27 mouse cellular contexts compared by ENCODE assay signal in the genomic region with DNA sequence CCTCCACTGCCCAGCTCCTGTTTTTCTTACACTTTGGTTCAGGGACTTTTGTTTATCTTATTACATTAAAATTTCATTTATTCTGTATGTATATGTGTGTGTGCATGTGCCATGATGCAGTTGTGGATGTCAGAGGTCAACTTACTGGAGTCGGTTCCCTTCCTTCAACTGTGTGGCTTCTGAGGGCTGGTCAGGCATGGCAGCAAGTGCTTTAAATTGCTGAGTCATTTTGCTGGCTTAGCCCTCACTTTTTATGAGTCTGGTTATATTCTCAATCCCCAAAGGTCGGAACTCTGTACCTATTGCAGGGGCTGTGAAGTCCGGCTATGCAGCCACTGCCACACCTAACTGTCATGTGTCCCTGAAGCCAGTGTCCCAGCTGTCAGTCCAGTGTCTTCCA.
"Had no signal": no experiment of that assay in that cellular context is flagged by ENCODE, and none has a peak within 500 bp of the region (broad histone marks: within the 10 kb centered on the region; RNA-seq: fewer than 3 reads in every experiment).

No protein-coding gene starts in this region.

- H3K9ac ChIP-seq: embryonic facial prominence, embryonic 12.5 days; embryonic facial prominence, embryonic 13.5 days; embryonic facial prominence, embryonic 15.5 days; forebrain, embryonic 12.5 days; forebrain, embryonic 13.5 days; forebrain, embryonic 15.5 days; forebrain, postnatal 0 days had no signal

- H3K4me3 ChIP-seq: embryonic facial prominence, embryonic 10.5 days; embryonic facial prominence, embryonic 12.5 days; embryonic facial prominence, embryonic 13.5 days; embryonic facial prominence, embryonic 15.5 days; erythroblast, embryonic 14.5 days; forebrain, embryonic 10.5 days; forebrain, embryonic 12.5 days; forebrain, embryonic 13.5 days; forebrain, embryonic 15.5 days; gastrocnemius, adult 2 months; heart, adult 2 months; heart, embryonic 10.5 days had no signal

- ATAC-seq: forebrain, embryonic 13.5 days; forebrain, embryonic 14.5 days; forebrain, embryonic 15.5 days; forebrain, embryonic 16.5 days; forebrain, postnatal 0 days had no signal

- DNase-seq: cerebellum, adult 9-11 months; cerebellum, postnatal 10 days; cerebellum, postnatal 14 days; cerebellum, postnatal 25 days; cerebellum, postnatal 36 days; embryo, embryonic 11 days; forebrain, postnatal 0 days; gastrocnemius, adult 2 months; gastrocnemius, postnatal 10 days; gastrocnemius, postnatal 14 days; gastrocnemius, postnatal 25 days; gastrocnemius, postnatal 36 days; heart, adult 11 months; heart, adult 18-20 months; heart, adult 2 months had no signal

- H3K9me3 ChIP-seq: embryonic facial prominence, embryonic 10.5 days; embryonic facial prominence, embryonic 12.5 days; embryonic facial prominence, embryonic 13.5 days; embryonic facial prominence, embryonic 15.5 days; forebrain, embryonic 10.5 days; forebrain, embryonic 12.5 days; forebrain, embryonic 13.5 days; forebrain, embryonic 15.5 days; heart, embryonic 10.5 days had no signal

- H3K4me1 ChIP-seq: embryonic facial prominence, embryonic 12.5 days; heart, embryonic 10.5 days had no signal

- H3K27ac ChIP-seq: embryonic facial prominence, embryonic 10.5 days; embryonic facial prominence, embryonic 12.5 days; embryonic facial prominence, embryonic 13.5 days; embryonic facial prominence, embryonic 15.5 days; forebrain, embryonic 10.5 days; forebrain, embryonic 12.5 days; forebrain, embryonic 13.5 days; forebrain, embryonic 15.5 days; gastrocnemius, adult 2 months; heart, adult 2 months; heart, embryonic 10.5 days had no signal

- H3K4me2 ChIP-seq: embryonic facial prominence, embryonic 12.5 days; embryonic facial prominence, embryonic 13.5 days; embryonic facial prominence, embryonic 15.5 days; forebrain, embryonic 12.5 days; forebrain, embryonic 13.5 days; forebrain, embryonic 15.5 days had no signal
